Mouse (Mus musculus) Patski (cell line): ENCODE data around the gene Gm5483. TPM values are rescaled to one million over a fixed set of nuclear protein-coding genes. Genes with fewer than 3 reads are reported as not detected.
"Not testable (repeated sequence)": the region's sequence is repeated elsewhere in the genome, so short reads cannot be mapped to it uniquely, and the experiment has no call there.

Experiments
- ATAC-seq: fragments of 100-300 bp; one replicate; pipeline ENCODE4 v1.8.0; 2021
- CTCF ChIA-PET: fragments of 350-600 bp; sonication (Branson Sonifier 250); formaldehyde crosslinking; loops from one replicate; lab custom pipeline; 2022; ENCODE audit warnings: inconsistent platforms; lab: Charles Lee
- POLR2A ChIA-PET: fragments of 350-600 bp; sonication (Branson Sonifier 250); formaldehyde crosslinking; loops from one replicate; lab custom pipeline; 2022; ENCODE audit warnings: antibody characterized with exemption, inconsistent platforms; lab: Charles Lee
- DNase-seq: peaks from one replicate; pipeline ENCODE4 v3.0.0-alpha.2; 2011; ENCODE audit warnings: low read depth, low spot score
- H3K27me3 ChIP-seq: fragments of 371-371 bp; one replicate; pipeline ENCODE4 v1.5.1; 2021
- CTCF ChIP-seq: fragments of 100-300 bp; IDR thresholded peaks from one replicate; pipeline ENCODE4 v1.5.1; 2021
- in situ Hi-C: fragments of 300-500 bp; cut with MboI; formaldehyde crosslinking; loops from 3 replicates; pipeline ENCODE4 v1.11.1; 2018; ENCODE audit warnings: low pct_unique_long_range_greater_than_20kb, mixed read lengths
- polyA plus RNA-seq: library from polyadenylated mRNA; unstranded; gene quantifications from one replicate; pipeline ENCODE4 v1.2.3, GENCODE M21; 2021

Gm5483 gene
- polyA plus RNA-seq, result not detected

- in situ Hi-C loops, result not testable (repeated sequence)
These were observed at the start of gene Gm5483 for GRCm38 (mm10) chr16:36183912-36184311. TSS of gene Gm5483 (plus strand) at chr16:36184212.

GRCm38 (mm10) chr16:36138201-36138600 is 45.8 kb upstream of the Gm5483 start:
- ATAC-seq (no peak), DNase-seq (no peak)
- POLR2A ChIA-PET, result no interaction called here
- H3K27me3 ChIP-seq, result no peaks in the 10 kb centered on the region
- TF ChIP-seq CTCF, result no peak
- in situ Hi-C loops, result no loop called here
- CTCF ChIA-PET, result interaction anchor here (0.6 kb wide), 1 partner anchor 15 kb away, joined by 3 read pairs; no protein-coding TSS in a partner anchor

More at GRCm38 (mm10) chr16:36183912-36184311, at the start of gene Gm5483:
- ATAC-seq, POLR2A ChIA-PET, CTCF ChIA-PET, DNase-seq, H3K27me3 ChIP-seq: not testable (repeated sequence)

- CTCF ChIA-PET, result no interaction called here
- ATAC-seq (no peak), DNase-seq (no peak)
- in situ Hi-C loops, result loop anchor here (5.0 kb wide), 1 partner anchor 251 kb away; the partner anchor contains the start of gene Stfa2
- peaks cover 3% of the 10 kb centered on the region for H3K27me3 ChIP-seq
- TF ChIP-seq CTCF, result no peak
- POLR2A ChIA-PET, result no interaction called here
These were observed 27.5 kb upstream of the Gm5483 start, which contains the start of gene Stfa2l1 for GRCm38 (mm10) chr16:36156402-36156975. TSS of gene Stfa2l1 (plus strand) at chr16:36156811.

- CTCF ChIA-PET, POLR2A ChIA-PET, H3K27me3 ChIP-seq, in situ Hi-C loops, DNase-seq, ATAC-seq: not testable (repeated sequence)
These were observed 16.2 kb upstream of the Gm5483 start for GRCm38 (mm10) chr16:36167841-36168240.

GRCm38 (mm10) chr16:36176108-36176507 is 7.9 kb upstream of the Gm5483 start:
- POLR2A ChIA-PET, result no interaction called here
- ATAC-seq (no peak), DNase-seq (no peak)
- H3K27me3 ChIP-seq, result no peaks in the 10 kb centered on the region
- CTCF ChIA-PET, result no interaction called here
- in situ Hi-C loops, result no loop called here
- TF ChIP-seq CTCF, result no peak

- in situ Hi-C loops, result no loop called here
- no peak for ATAC-seq
- H3K27me3 ChIP-seq, result no peaks in the 10 kb centered on the region
- DNase-seq, result no peak
- ChIA-PET POLR2A (no interaction called here), CTCF (no interaction called here)
- TF ChIP-seq CTCF, result no peak
These were observed 4.1 kb upstream of the Gm5483 start for GRCm38 (mm10) chr16:36179910-36180309.

GRCm38 (mm10) chr16:36199226-36199625 is 15.2 kb downstream of the Gm5483 start:
- in situ Hi-C loops, result no loop called here
- ChIA-PET CTCF (no interaction called here), POLR2A (no interaction called here)
- no peak for ATAC-seq
- no peak for TF ChIP-seq CTCF
- no peak for DNase-seq
- no peaks in the 10 kb centered on the region for H3K27me3 ChIP-seq

GRCm38 (mm10) chr16:36203846-36204245 is 19.8 kb downstream of the Gm5483 start:
- ChIA-PET POLR2A (no interaction called here), CTCF (no interaction called here)
- no peak for ATAC-seq
- no peaks in the 10 kb centered on the region for H3K27me3 ChIP-seq
- DNase-seq, result no peak
- in situ Hi-C loops, result no loop called here
- TF ChIP-seq CTCF, result no peak

- ATAC-seq, in situ Hi-C loops, H3K27me3 ChIP-seq, POLR2A ChIA-PET, CTCF ChIA-PET, DNase-seq: not testable (repeated sequence)
These were observed 21.7 kb downstream of the Gm5483 start for GRCm38 (mm10) chr16:36205684-36206083.

GRCm38 (mm10) chr16:36209967-36210453 is 26.0 kb downstream of the Gm5483 start, which contains the start of gene Gm5416:
TSS of gene Gm5416 (plus strand) at chr16:36210403.
- TF ChIP-seq CTCF, result no peak
- in situ Hi-C loops, result no loop called here
- no peak for ATAC-seq
- DNase-seq, result no peak
- no peaks in the 10 kb centered on the region for H3K27me3 ChIP-seq
- ChIA-PET POLR2A (no interaction called here), CTCF (no interaction called here)

- ATAC-seq, in situ Hi-C loops, CTCF ChIA-PET, DNase-seq, H3K27me3 ChIP-seq, POLR2A ChIA-PET: not testable (repeated sequence)
These were observed 37.2 kb downstream of the Gm5483 start, which contains the start of gene 2010005H15Rik for GRCm38 (mm10) chr16:36221168-36221567. TSS of gene 2010005H15Rik (plus strand) at chr16:36221468.

Other genes with a start within 250 kb of the Gm5483 start
- 21.2 TPM for gene Parp9, start 245.7 kb upstream of the Gm5483 start, polyA plus RNA-seq
- 8.2 TPM for gene Dtx3l, start 245.1 kb upstream of the Gm5483 start, polyA plus RNA-seq
- 28.6 TPM for gene Kpna1, start 205.5 kb upstream of the Gm5483 start, polyA plus RNA-seq
- gene Wdr5b, start 143.0 kb upstream of the Gm5483 start, polyA plus RNA-seq, result 1.9 TPM
- gene Fam162a, start 112.6 kb upstream of the Gm5483 start, polyA plus RNA-seq, result 285 TPM
- gene Ccdc58, start 112.5 kb upstream of the Gm5483 start, polyA plus RNA-seq, result 90.6 TPM
- 0.03 TPM for gene Csta1, start 53.0 kb upstream of the Gm5483 start, polyA plus RNA-seq
- gene Stfa2l1, start 27.4 kb upstream of the Gm5483 start, polyA plus RNA-seq, result not detected
- not detected for gene Gm5416, start 26.2 kb downstream of the Gm5483 start, polyA plus RNA-seq
- not detected for gene 2010005H15Rik, start 37.3 kb downstream of the Gm5483 start, polyA plus RNA-seq
- gene Stfa1, start 92.7 kb downstream of the Gm5483 start, polyA plus RNA-seq, result not detected
- gene BC117090, start 150.1 kb downstream of the Gm5483 start, polyA plus RNA-seq, result not detected
- gene BC100530, start 183.5 kb downstream of the Gm5483 start, polyA plus RNA-seq, result not detected
- not detected for gene Stfa2, start 224.2 kb downstream of the Gm5483 start, polyA plus RNA-seq